Mouse (Mus musculus) thymus, postnatal 36 days (tissue): ENCODE measurements around the gene Phyh.
A peak's percentile ranks its signal among the peaks of the same experiment; 100 is the strongest.

Source experiments
- DNase-seq, 2 experiments: peaks; one replicate each; pipeline ENCODE4 v3.0.0; 2022; ENCODE audit warnings: mixed read lengths in 2 of 2

The Phyh gene

GRCm38 (mm10) chr2:4918860-4919739, at the start of gene Phyh:
Gene Phyh, plus strand, starts transcription at chr2:4919019.
- DNase-seq, result peak; percentile 80 to 83

GRCm38 (mm10) chr2:4872740-4873139, 46.1 kb upstream of the Phyh start:
- no peak for DNase-seq

GRCm38 (mm10) chr2:4873331-4873730, 45.5 kb upstream of the Phyh start:
- DNase-seq, result no peak

GRCm38 (mm10) chr2:4875090-4875489, 43.7 kb upstream of the Phyh start:
- DNase-seq, result no peak

GRCm38 (mm10) chr2:4876131-4876530, 42.7 kb upstream of the Phyh start:
- DNase-seq, result no peak

GRCm38 (mm10) chr2:4880737-4881349, 38.0 kb upstream of the Phyh start:
- DNase-seq, result no peak

GRCm38 (mm10) chr2:4881350-4882248, 37.2 kb upstream of the Phyh start, which contains the start of gene Sephs1:
Gene Sephs1, plus strand, starts transcription at chr2:4881564.
- peak; percentile 80 to 85 for DNase-seq

GRCm38 (mm10) chr2:4882249-4882791, 36.5 kb upstream of the Phyh start:
- DNase-seq, result peak; percentile 62 to 66

GRCm38 (mm10) chr2:4883009-4883704, 35.7 kb upstream of the Phyh start:
- DNase-seq, result peak; percentile 9 to 16

- DNase-seq, result no peak
Measured at GRCm38 (mm10) chr2:4886896-4887295, 31.9 kb upstream of the Phyh start.

- DNase-seq, result no peak
Measured at GRCm38 (mm10) chr2:4895598-4895997, 23.2 kb upstream of the Phyh start.

GRCm38 (mm10) chr2:4896970-4897369, 21.8 kb upstream of the Phyh start:
- DNase-seq, result no peak

GRCm38 (mm10) chr2:4900624-4901023, 18.2 kb upstream of the Phyh start:
- no peak for DNase-seq

- DNase-seq, result no peak
Measured at GRCm38 (mm10) chr2:4902346-4902745, 16.5 kb upstream of the Phyh start.

- DNase-seq, result no peak
Measured at GRCm38 (mm10) chr2:4907120-4907519, 11.7 kb upstream of the Phyh start.

- no peak for DNase-seq
Measured at GRCm38 (mm10) chr2:4907916-4908315, 10.9 kb upstream of the Phyh start.

GRCm38 (mm10) chr2:4908771-4909315, 10.0 kb upstream of the Phyh start:
- DNase-seq, result no peak

GRCm38 (mm10) chr2:4909909-4910308, 8.9 kb upstream of the Phyh start:
- no peak for DNase-seq

GRCm38 (mm10) chr2:4910521-4910920, 8.3 kb upstream of the Phyh start:
- DNase-seq, result no peak

GRCm38 (mm10) chr2:4913949-4914348, 4.9 kb upstream of the Phyh start:
- DNase-seq, result no peak

GRCm38 (mm10) chr2:4916037-4916436, 2.8 kb upstream of the Phyh start:
- DNase-seq, result no peak
